Mouse (Mus musculus): ENCODE measurements around the gene Bcat1. TPM values are rescaled to one million over a fixed set of nuclear protein-coding genes. Genes with fewer than 3 reads are reported as not detected.

Gene Bcat1
- polyA plus RNA-seq, 1 experiment from 2014 or later = 40.1 TPM

DNA sequence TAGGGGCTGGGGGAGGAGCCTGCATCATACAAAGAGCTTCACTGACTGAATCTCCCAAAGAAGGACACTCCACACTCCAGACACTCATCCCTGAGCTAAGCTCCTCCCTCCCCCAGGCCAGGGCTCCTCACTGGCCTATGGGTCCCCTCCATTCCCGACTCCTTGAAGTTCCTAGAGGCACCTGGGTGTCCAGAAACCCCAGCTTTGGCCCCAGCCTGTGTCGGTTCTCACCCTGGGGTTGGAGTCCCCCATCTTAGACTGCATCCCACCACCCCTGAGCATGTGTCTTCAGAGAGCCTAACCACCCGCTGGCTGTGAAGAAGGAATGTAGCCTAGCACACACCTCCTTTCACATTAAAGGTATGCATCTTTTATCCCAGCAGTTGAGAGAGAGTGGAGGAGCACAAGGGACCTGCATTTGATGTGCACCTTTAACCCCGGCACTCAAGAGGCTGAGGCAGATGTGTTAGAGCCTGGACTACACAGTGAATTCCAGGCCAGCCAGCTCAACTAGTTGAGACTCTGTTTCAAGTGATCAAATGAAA, 10.6 kb downstream of the Bcat1 start:
- Histone ChIP-seq H3K9me3 (no peaks in the 10 kb centered on the region), H3K4me2 (replicated peaks) (no peak overlapping the region), H3K27ac (no peak overlapping the region), H3K4me1 (no peaks in the 10 kb centered on the region), H3K27me3 (no peaks in the 10 kb centered on the region), H3K4me3 (no peak overlapping the region), H3K9ac (no peak overlapping the region), H3K36me3 (no peaks in the 10 kb centered on the region)
- 81% methylated on average over 4 of the region's 4 CpGs for WGBS
- ATAC-seq (ENCODE audit: low FRiP score, low read depth) = no peak

DNA sequence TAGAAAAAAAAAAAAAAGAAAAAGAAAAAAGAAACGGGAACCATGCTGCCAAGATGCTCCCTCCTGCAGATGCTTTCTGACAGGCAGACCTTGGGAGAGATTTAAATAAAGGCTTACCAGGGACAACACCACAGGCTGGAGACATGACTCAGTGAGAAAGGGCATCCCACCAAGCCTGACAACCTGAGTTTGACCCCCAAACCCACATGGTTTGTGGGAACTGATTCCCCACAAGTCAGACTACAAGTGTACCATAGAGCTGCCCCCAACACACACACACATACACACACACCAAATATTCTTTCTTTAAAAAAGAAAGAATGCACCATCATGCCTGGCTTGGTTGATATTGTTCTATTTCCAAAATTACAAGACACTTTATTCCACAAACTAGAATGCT, 11.9 kb downstream of the Bcat1 start:
- no peak overlapping the region for H3K27ac ChIP-seq
- WGBS = 61% methylated on average over 1 of the region's 1 CpGs
- H3K9me3 ChIP-seq = no peaks in the 10 kb centered on the region
- no peak overlapping the region for H3K4me3 ChIP-seq
- no peaks in the 10 kb centered on the region for H3K27me3 ChIP-seq
- H3K4me1 ChIP-seq = no peaks in the 10 kb centered on the region
- no peak for ATAC-seq (ENCODE audit: low FRiP score, low read depth)
- H3K36me3 ChIP-seq = no peaks in the 10 kb centered on the region
- H3K9ac ChIP-seq = no peak overlapping the region
- no peak overlapping the region for H3K4me2 ChIP-seq (replicated peaks)

DNA sequence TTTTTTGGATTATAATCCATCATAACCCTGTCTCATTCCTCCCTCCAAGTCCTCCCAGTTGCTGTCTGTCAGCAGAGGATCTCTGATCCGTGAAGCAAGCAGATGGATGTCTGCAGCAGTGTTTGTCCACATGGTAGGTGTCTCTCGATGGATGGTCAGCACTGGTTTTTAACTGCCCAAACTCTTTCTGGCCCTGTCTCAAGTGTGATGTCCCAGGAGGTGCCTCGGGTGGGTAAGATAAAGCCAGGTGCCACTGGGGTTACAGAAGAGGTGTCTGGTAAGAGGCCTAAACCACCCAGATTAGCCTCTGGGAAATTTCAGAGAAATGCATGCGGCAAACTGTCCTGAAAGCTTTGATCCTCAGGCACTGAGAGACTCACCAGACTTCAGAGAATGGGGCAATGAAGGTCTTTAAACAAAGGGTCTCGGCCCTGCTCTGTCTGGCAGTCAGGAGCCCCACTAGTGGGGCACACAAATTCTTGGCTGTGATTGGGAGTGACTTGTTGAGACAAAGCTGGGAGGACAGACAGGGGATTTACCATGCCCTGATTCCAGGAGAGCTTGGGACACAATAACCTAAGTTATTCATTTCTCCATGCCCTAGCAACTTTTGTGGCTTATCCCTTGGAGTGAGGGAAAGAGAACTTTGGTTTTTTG, 12.6 kb downstream of the Bcat1 start:
- H3K4me2 ChIP-seq (replicated peaks) = no peak overlapping the region
- no peak overlapping the region for H3K9ac ChIP-seq
- ATAC-seq (ENCODE audit: low FRiP score, low read depth) = no peak
- H3K27me3 ChIP-seq = no peaks in the 10 kb centered on the region
- no peak overlapping the region for H3K4me3 ChIP-seq
- H3K27ac ChIP-seq = no peak overlapping the region
- H3K36me3 ChIP-seq = no peaks in the 10 kb centered on the region
- no peaks in the 10 kb centered on the region for H3K4me1 ChIP-seq
- WGBS = 22% methylated on average over 5 of the region's 5 CpGs
- H3K9me3 ChIP-seq = no peaks in the 10 kb centered on the region

DNA sequence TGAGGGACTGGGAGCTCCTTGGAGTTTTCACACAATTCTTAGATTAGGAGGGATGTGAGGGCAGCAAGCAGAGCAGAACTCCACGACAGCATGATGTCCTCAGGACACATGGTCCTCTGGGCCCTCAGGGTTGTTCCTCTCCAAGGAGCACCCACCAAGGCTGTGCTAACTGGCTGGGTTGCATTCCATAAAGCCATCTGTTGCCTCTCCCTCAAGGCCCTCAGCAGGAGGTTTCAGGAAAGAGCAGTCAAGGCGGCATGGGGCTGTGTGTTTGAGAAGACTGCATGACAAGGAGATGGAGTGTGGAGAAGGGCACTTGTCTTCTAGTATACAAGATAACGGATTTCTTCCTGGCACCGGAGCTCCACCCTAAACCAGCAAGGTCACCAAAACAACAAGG, 13.2 kb downstream of the Bcat1 start:
- no peak overlapping the region for H3K27ac ChIP-seq
- H3K9ac ChIP-seq = no peak overlapping the region
- no peak for ATAC-seq (ENCODE audit: low FRiP score, low read depth)
- WGBS = 52% methylated on average over 4 of the region's 4 CpGs
- no peak overlapping the region for H3K4me3 ChIP-seq
- no peaks in the 10 kb centered on the region for H3K27me3 ChIP-seq
- H3K9me3 ChIP-seq = no peaks in the 10 kb centered on the region
- no peak overlapping the region for H3K4me2 ChIP-seq (replicated peaks)
- H3K36me3 ChIP-seq = no peaks in the 10 kb centered on the region
- H3K4me1 ChIP-seq = no peaks in the 10 kb centered on the region

DNA sequence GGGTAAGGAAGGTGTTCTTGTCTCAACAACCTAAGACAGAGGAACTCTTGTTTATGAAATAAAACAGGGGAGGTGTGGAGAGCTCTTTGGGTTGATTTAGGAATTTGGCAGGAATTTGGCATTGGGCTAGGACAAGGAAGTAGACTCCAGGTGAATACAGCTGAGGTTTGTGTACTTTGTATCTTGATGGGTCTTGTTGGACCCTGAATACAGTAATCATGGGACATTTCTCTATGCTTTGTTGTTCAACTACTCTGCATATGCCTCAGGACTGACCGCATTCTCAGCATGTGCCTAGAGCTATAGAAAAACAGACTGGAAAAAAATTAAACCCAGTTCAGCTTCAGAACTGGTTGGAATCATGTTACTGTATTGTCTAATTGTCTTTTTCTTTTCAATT, 14.6 kb downstream of the Bcat1 start:
- no peaks in the 10 kb centered on the region for H3K9me3 ChIP-seq
- H3K27me3 ChIP-seq = no peaks in the 10 kb centered on the region
- H3K4me3 ChIP-seq = no peak overlapping the region
- ATAC-seq (ENCODE audit: low FRiP score, low read depth) = no peak
- no peaks in the 10 kb centered on the region for H3K36me3 ChIP-seq
- H3K4me1 ChIP-seq = no peaks in the 10 kb centered on the region
- H3K9ac ChIP-seq = no peak overlapping the region
- WGBS = 93% methylated on average over 1 of the region's 1 CpGs
- H3K27ac ChIP-seq = no peak overlapping the region
- no peak overlapping the region for H3K4me2 ChIP-seq (replicated peaks)

DNA sequence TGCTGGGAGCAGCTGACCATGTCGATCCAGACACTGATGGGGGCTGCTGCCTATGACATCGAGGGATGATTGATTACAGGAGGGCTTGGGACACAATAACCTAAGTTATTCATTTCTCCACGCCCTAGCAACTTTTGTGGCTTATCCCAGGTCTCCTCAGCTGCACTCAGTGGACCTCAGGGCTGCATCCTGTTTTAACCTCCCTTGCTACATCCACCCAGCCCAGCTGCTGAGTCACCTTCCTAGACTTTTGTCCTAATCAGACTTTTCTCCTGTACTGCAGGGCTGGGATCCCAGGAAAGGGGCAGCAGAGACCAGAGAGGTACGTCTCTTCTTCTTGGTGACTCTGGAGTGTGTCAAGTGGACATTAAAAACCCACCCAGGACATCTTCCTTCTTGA, 19.9 kb downstream of the Bcat1 start:
- Histone ChIP-seq H3K36me3 (no peaks in the 10 kb centered on the region), H3K4me2 (replicated peaks) (no peak overlapping the region), H3K27me3 (no peaks in the 10 kb centered on the region), H3K4me1 (no peaks in the 10 kb centered on the region), H3K4me3 (no peak overlapping the region), H3K27ac (no peak overlapping the region), H3K9me3 (no peaks in the 10 kb centered on the region), H3K9ac (no peak overlapping the region)
- WGBS = 77% methylated on average over 4 of the region's 4 CpGs
- no peak for ATAC-seq (ENCODE audit: low FRiP score, low read depth)

DNA sequence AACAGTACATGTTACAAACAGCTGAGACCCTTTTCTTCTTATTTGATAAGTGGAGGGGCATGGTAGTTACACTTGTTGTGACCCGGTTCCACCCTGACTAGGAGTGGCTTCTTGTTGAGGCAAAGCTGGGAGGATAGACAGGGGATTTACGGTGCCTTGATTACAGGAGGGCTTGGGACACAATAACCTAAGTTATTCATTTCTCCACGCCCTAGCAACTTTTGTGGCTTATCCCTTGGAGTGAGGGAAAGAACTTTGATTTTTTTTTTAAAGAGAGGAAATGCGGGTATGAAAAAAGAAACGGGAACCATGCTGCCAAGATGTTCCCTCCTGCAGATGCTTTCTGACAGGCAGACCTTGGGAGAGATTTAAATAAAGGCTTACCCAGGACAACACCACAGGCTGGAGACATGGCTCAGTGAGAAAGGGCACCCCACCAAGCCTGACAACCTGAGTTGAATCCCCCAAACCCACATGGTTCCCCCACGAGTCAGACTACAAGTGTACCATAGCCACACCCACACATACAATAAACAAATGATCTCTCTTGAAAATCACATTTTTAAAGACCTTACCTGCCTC, 20.6 kb downstream of the Bcat1 start:
- Histone ChIP-seq H3K9me3 (no peaks in the 10 kb centered on the region), H3K9ac (no peak overlapping the region), H3K4me3 (no peak overlapping the region), H3K4me2 (replicated peaks) (no peak overlapping the region), H3K4me1 (no peaks in the 10 kb centered on the region), H3K27me3 (no peaks in the 10 kb centered on the region), H3K27ac (no peak overlapping the region), H3K36me3 (no peaks in the 10 kb centered on the region)
- WGBS = 67% methylated on average over 6 of the region's 6 CpGs
- no peak for ATAC-seq (ENCODE audit: low FRiP score, low read depth)

DNA sequence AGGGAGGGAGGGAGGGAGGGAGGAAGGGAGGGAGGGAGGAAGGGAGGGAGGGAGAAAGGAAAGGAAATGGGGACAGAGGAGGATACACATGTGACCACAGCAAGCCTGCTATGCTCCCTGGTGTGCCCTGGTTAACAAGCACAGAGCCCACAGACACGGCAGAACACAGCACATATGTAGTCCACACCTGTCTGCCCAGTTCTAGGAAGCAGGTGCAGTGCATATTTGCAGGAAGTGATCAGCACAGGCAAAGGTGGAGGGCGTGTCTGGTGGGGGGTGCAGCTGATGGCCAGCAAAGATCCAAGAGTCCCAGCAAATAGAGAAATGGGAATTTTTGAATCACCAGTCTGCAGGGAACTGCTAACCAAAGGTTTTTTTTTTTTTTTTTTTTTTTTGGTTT, 23.3 kb downstream of the Bcat1 start:
- no peaks in the 10 kb centered on the region for H3K36me3 ChIP-seq
- ATAC-seq (ENCODE audit: low FRiP score, low read depth) = no peak
- peaks cover 10% of the 10 kb centered on the region for H3K4me1 ChIP-seq
- 72% methylated on average over 2 of the region's 2 CpGs for WGBS
- peaks cover 17% of the 10 kb centered on the region for H3K27me3 ChIP-seq
- no peak overlapping the region for H3K4me3 ChIP-seq
- H3K4me2 ChIP-seq (replicated peaks) = no peak overlapping the region
- no peak overlapping the region for H3K27ac ChIP-seq
- H3K9ac ChIP-seq = no peak overlapping the region
- H3K9me3 ChIP-seq = no peaks in the 10 kb centered on the region

DNA sequence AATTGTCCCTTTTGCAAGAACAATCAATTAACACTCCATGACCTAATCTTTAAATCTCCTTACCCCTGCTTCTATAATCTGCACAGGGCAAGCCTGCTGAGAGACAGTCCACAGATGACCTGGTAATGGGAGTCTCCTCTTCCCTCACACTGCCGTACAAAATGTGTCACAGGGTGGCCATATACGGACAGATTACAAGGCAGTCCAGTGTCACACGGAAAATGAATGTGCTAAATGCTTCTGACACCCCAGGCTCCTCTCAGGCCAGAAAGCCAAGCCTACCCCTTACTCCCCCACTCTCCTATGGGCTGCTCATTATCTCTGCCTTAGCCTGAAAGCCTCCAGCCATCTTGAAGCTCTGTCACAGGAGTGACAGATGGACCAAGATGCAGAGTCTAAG, 25.1 kb downstream of the Bcat1 start:
- 42% methylated on average over 3 of the region's 3 CpGs for WGBS

DNA sequence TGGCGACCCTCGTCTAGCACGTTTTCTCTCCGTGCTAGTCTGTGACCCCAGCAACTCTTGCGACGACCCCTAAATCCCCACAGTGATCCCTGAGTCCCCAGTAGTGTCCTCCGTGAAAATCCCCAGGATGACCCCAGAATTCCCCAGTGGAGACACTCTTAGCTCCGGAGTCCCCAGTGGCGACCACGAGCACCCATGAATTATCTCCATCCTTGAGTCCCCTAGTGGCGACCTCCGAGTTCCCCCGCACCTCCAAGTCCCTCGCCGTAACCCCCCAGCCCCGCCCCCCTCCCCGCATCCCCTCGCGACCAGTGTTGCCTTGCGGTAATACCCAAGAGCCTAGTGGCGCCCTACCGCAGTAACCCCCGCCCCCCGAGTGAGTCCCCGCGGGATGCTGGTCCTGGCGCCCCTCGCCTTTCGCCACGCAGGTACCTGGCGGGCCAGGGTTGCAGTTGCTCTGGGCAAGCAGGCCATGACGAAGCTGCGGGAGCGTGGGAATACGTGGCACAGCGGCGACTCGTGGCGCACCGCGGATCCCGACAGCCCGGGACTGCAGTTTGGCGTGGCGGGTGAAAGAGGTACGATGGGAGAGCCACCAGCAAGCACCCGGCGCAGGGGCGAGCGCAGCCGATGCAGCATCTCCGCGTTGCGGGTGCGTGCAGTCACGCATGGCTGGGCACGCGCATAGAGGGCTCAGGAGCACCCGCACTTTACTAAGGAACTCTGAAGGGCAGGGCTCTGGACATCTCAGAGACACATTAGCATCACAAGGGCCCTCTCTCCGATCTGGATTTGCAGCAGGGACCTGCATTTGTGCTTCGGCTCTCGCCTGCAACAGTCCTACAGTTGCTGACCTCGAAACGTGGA, 27.6 kb downstream of the Bcat1 start:
- Histone ChIP-seq H3K27ac (no peak overlapping the region), H3K4me1 (peaks cover 22% of the 10 kb centered on the region), H3K27me3 (peaks cover 17% of the 10 kb centered on the region), H3K4me3 (peak overlapping the region; percentile 48), H3K4me2 (replicated peaks) (peak overlapping the region; percentile 96), H3K9me3 (no peaks in the 10 kb centered on the region), H3K36me3 (no peaks in the 10 kb centered on the region), H3K9ac (peak overlapping the region; percentile 65)
- ATAC-seq (ENCODE audit: low FRiP score, low read depth) = peak; percentile 28
- 13% methylated on average over 63 of the region's 64 CpGs for WGBS

More for the DNA sequence above, 25.1 kb downstream of the Bcat1 start:
- H3K27me3 ChIP-seq = peaks cover 17% of the 10 kb centered on the region
- no peaks in the 10 kb centered on the region for H3K36me3 ChIP-seq
- no peak for ATAC-seq (ENCODE audit: low FRiP score, low read depth)
- peaks cover 22% of the 10 kb centered on the region for H3K4me1 ChIP-seq
- no peak overlapping the region for H3K9ac ChIP-seq
- no peak overlapping the region for H3K4me3 ChIP-seq
- H3K27ac ChIP-seq = no peak overlapping the region
- H3K9me3 ChIP-seq = no peaks in the 10 kb centered on the region
- H3K4me2 ChIP-seq (replicated peaks) = no peak overlapping the region

DNA sequence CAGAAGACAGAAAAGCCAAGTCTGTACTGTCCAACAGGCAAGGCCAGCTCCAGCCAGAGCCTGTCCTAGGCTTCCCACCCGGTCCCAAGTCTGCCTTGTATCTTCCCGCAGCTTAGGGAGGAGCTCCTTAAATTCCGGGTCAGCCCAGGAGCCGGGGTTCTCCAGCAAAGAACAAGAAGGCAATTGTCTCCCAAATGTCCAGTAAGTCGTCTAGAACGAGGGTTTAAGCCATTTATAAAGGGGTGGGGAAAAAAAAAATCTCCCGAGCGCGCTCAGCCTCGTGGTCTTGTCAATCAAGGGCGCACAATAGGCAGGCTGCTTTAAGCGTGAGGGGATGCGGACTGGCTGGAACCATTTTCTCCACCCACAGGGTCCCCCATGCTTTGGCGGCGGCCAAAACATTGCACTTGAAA, 28.5 kb downstream of the Bcat1 start:
- Histone ChIP-seq H3K27me3 (peaks cover 17% of the 10 kb centered on the region), H3K27ac (no peak overlapping the region), H3K4me3 (peak overlapping the region; percentile 48), H3K36me3 (no peaks in the 10 kb centered on the region), H3K4me1 (peaks cover 22% of the 10 kb centered on the region), H3K4me2 (replicated peaks) (peak overlapping the region; percentile 96), H3K9ac (peak overlapping the region; percentile 65), H3K9me3 (no peaks in the 10 kb centered on the region)
- no peak; the same call in 1 of the 2 replicates for ATAC-seq (ENCODE audit: low FRiP score, low read depth)
- 30% methylated on average over 15 of the region's 15 CpGs for WGBS

DNA sequence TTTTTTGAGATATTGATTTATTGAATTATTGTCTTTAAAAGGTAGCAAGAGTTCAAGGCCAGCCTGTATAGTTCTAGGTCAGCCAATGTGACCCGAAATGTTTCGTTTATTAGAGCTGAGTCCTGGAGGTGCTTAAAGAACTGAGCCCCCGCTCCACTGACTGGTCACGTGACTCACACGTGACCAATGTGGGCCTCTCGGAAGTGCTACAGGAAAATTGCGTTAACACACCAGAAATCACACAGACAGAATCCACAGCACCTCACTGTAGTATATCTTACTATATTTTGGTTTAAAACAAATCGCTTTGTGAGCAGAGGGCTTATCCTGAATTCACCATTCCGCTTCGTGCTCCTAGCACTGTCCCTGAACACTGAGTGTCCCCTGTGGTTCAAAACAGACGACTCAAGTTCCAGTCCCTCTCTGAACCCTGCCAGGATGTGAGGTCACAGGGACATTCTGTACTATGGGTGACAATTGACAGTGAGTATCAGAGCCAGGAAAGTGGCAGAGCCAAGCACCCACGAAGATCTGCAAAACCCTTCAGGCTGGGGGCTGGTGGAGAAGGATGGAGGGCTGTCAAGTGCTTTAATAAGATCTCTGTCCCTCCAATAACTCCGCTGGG, 29.6 kb downstream of the Bcat1 start:
- no peaks in the 10 kb centered on the region for H3K36me3 ChIP-seq
- WGBS = 76% methylated on average over 13 of the region's 13 CpGs
- H3K27ac ChIP-seq = no peak overlapping the region
- H3K27me3 ChIP-seq = peaks cover 17% of the 10 kb centered on the region
- peak overlapping the region; percentile 48 for H3K4me3 ChIP-seq
- peak overlapping the region; percentile 96 for H3K4me2 ChIP-seq (replicated peaks)
- no peak overlapping the region for H3K9ac ChIP-seq
- no peaks in the 10 kb centered on the region for H3K9me3 ChIP-seq
- no peak for ATAC-seq (ENCODE audit: low FRiP score, low read depth)
- H3K4me1 ChIP-seq = peaks cover 22% of the 10 kb centered on the region

Measured in limb, embryonic 13.5 days (tissue).